Mouse (Mus musculus): Measurements from ENCODE around the gene Scmh1. TPM values are rescaled to one million over a fixed set of nuclear protein-coding genes. Genes with fewer than 3 reads are reported as not detected.

The Scmh1 gene
- polyA plus RNA-seq, 1 experiment from 2014 or later: 9.0 TPM

DNA sequence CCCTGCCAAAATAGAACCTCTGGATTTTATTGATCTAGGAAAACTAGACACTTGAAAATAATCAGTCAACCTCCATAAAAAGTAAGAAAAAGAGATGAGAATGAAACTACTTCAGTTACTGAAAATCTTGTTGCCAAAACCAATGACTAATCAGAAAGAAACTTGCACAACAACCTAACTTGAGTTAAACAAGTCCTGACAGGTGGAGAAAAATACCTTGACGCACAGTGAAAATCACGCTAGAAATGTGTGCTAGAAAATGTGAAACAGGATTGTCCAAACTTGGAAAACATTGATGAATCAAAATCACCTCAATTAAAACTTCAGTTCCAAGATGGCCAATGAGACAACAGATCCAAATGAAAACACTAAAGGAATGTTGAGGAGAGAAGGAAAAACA is 67.9 kb downstream of the Scmh1 start:
- Histone ChIP-seq H3K4me1 (ENCODE audit: insufficient read depth) (no peaks in the 10 kb centered on the region), H3K36me3 (replicated peaks; ENCODE audit: insufficient read depth, low read length) (peaks cover 16% of the 10 kb centered on the region), H3K4me2 (ENCODE audit: low read depth, low read length) (no peak overlapping the region), H3K9ac (replicated peaks) (no peak overlapping the region), H3K4me3 (ENCODE audit: low read depth, low read length) (no peak overlapping the region), H3K27me3 (ENCODE audit: insufficient read depth, low read length) (no peaks in the 10 kb centered on the region), H3K9me3 (ENCODE audit: low read length) (no peaks in the 10 kb centered on the region), H3K27ac (ENCODE audit: low read depth) (no peak overlapping the region)
- TF ChIP-seq CTCF (IDR thresholded peaks at IDR 0.05; ENCODE audit: low read depth): no peak
- TF ChIP-seq EP300 (IDR thresholded peaks at IDR 0.05; ENCODE audit: low read depth): no peak
- DNase-seq (no peak), ATAC-seq (no peak)
- 94% methylated on average over 2 of the region's 2 CpGs for WGBS (ENCODE audit: insufficient replicate concordance)

DNA sequence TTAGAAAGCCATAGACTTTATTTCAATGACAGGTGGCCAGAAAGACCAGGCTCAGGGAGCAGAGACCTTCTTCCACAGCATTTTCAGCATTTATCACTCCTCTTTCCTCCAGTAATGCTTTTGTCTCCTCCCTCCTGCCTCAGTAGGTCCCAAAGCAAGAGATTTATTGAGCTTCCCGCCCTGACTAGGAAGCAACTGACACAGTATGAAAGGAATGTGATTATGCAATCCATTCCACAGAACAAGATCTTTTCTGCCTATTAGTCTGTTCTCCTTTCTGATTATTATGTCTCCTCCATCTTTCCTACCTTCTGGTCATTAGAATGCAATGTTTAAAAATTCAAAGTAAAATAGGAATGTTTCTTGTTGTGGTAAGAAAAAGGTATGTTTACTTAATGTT is 82.6 kb downstream of the Scmh1 start:
- DNase-seq: no peak
- Histone ChIP-seq H3K9ac (replicated peaks) (no peak overlapping the region), H3K36me3 (replicated peaks; ENCODE audit: insufficient read depth, low read length) (peaks cover 19% of the 10 kb centered on the region), H3K4me2 (ENCODE audit: low read depth, low read length) (no peak overlapping the region), H3K9me3 (ENCODE audit: low read length) (no peaks in the 10 kb centered on the region), H3K4me1 (ENCODE audit: insufficient read depth) (no peaks in the 10 kb centered on the region), H3K27me3 (ENCODE audit: insufficient read depth, low read length) (no peaks in the 10 kb centered on the region), H3K27ac (ENCODE audit: low read depth) (no peak overlapping the region), H3K4me3 (ENCODE audit: low read depth, low read length) (no peak overlapping the region)
- WGBS (ENCODE audit: insufficient replicate concordance): 52% methylated on average over 1 of the region's 1 CpGs
- no peak for ATAC-seq
- TF ChIP-seq EP300 (IDR thresholded peaks at IDR 0.05; ENCODE audit: low read depth) (no peak), CTCF (IDR thresholded peaks at IDR 0.05; ENCODE audit: low read depth) (no peak)

- Histone ChIP-seq H3K9me3 (ENCODE audit: low read length) (peaks cover 3% of the 10 kb centered on the region; the same call in 1 of the 2 replicates), H3K27me3 (ENCODE audit: insufficient read depth, low read length) (no peaks in the 10 kb centered on the region), H3K36me3 (replicated peaks; ENCODE audit: insufficient read depth, low read length) (peaks cover 40% of the 10 kb centered on the region), H3K27ac (ENCODE audit: low read depth) (no peak overlapping the region), H3K4me1 (ENCODE audit: insufficient read depth) (no peaks in the 10 kb centered on the region), H3K9ac (replicated peaks) (no peak overlapping the region), H3K4me3 (ENCODE audit: low read depth, low read length) (no peak overlapping the region), H3K4me2 (ENCODE audit: low read depth, low read length) (no peak overlapping the region)
- DNase-seq (no peak), ATAC-seq (no peak)
- WGBS (ENCODE audit: insufficient replicate concordance): 86% methylated on average over 1 of the region's 1 CpGs
- TF ChIP-seq EP300 (IDR thresholded peaks at IDR 0.05; ENCODE audit: low read depth) (no peak), CTCF (IDR thresholded peaks at IDR 0.05; ENCODE audit: low read depth) (no peak)
These were observed 101.9 kb downstream of the Scmh1 start for GRCm38 (mm10) chr4:120506955-120507354.

GRCm38 (mm10) chr4:120511203-120511602 is 106.1 kb downstream of the Scmh1 start:
- peaks cover 44% of the 10 kb centered on the region for H3K36me3 ChIP-seq (replicated peaks; ENCODE audit: insufficient read depth, low read length)
- H3K9ac ChIP-seq (replicated peaks): no peak overlapping the region
- H3K4me3 ChIP-seq (ENCODE audit: low read depth, low read length): no peak overlapping the region
- H3K27me3 ChIP-seq (ENCODE audit: insufficient read depth, low read length): no peaks in the 10 kb centered on the region
- H3K27ac ChIP-seq (ENCODE audit: low read depth): no peak overlapping the region
- H3K9me3 ChIP-seq (ENCODE audit: low read length): peaks cover 3% of the 10 kb centered on the region; the same call in 1 of the 2 replicates
- ATAC-seq (no peak), DNase-seq (no peak)
- 81% methylated on average over 4 of the region's 4 CpGs for WGBS (ENCODE audit: insufficient replicate concordance)
- TF ChIP-seq EP300 (IDR thresholded peaks at IDR 0.05; ENCODE audit: low read depth) (no peak), CTCF (IDR thresholded peaks at IDR 0.05; ENCODE audit: low read depth) (no peak)
- no peaks in the 10 kb centered on the region for H3K4me1 ChIP-seq (ENCODE audit: insufficient read depth)
- no peak overlapping the region for H3K4me2 ChIP-seq (ENCODE audit: low read depth, low read length)

- no peaks in the 10 kb centered on the region for H3K9me3 ChIP-seq (ENCODE audit: low read length)
- H3K9ac ChIP-seq (replicated peaks): no peak overlapping the region
- ATAC-seq (no peak), DNase-seq (no peak)
- H3K36me3 ChIP-seq (replicated peaks; ENCODE audit: insufficient read depth, low read length): peaks cover 32% of the 10 kb centered on the region
- no peak overlapping the region for H3K4me2 ChIP-seq (ENCODE audit: low read depth, low read length)
- H3K27ac ChIP-seq (ENCODE audit: low read depth): no peak overlapping the region
- WGBS (ENCODE audit: insufficient replicate concordance): 85% methylated on average over 2 of the region's 2 CpGs
- no peaks in the 10 kb centered on the region for H3K27me3 ChIP-seq (ENCODE audit: insufficient read depth, low read length)
- H3K4me3 ChIP-seq (ENCODE audit: low read depth, low read length): no peak overlapping the region
- TF ChIP-seq EP300 (IDR thresholded peaks at IDR 0.05; ENCODE audit: low read depth) (no peak), CTCF (IDR thresholded peaks at IDR 0.05; ENCODE audit: low read depth) (no peak)
- H3K4me1 ChIP-seq (ENCODE audit: insufficient read depth): no peaks in the 10 kb centered on the region
These were observed 109.3 kb downstream of the Scmh1 start for GRCm38 (mm10) chr4:120514366-120514765.

GRCm38 (mm10) chr4:120516491-120516890 is 111.4 kb downstream of the Scmh1 start:
- DNase-seq: no peak

DNA sequence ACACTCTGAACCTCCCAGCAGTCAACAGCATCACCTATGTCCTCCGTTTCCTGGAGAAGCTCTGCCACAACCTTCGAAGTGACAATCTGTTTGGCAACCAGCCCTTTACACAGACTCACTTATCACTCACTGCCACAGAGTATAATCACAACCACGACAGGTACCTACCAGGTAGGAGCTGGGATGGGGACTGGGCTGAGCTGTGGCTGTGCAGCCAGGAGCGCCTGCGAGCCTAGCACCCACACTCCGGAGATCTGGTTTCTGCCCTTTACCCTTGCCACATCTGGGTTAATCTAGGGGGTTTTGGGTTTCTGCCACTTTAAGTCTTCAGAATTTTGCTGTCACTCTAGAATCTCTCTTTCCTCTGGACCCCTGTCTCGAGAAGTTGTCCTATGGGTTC is 111.8 kb downstream of the Scmh1 start:
- TF ChIP-seq EP300 (IDR thresholded peaks at IDR 0.05; ENCODE audit: low read depth) (no peak), CTCF (IDR thresholded peaks at IDR 0.05; ENCODE audit: low read depth) (no peak)
- WGBS (ENCODE audit: insufficient replicate concordance): 81% methylated on average over 7 of the region's 7 CpGs
- no peak overlapping the region for H3K27ac ChIP-seq (ENCODE audit: low read depth)
- H3K4me1 ChIP-seq (ENCODE audit: insufficient read depth): no peaks in the 10 kb centered on the region
- no peaks in the 10 kb centered on the region for H3K9me3 ChIP-seq (ENCODE audit: low read length)
- H3K27me3 ChIP-seq (ENCODE audit: insufficient read depth, low read length): no peaks in the 10 kb centered on the region
- no peak overlapping the region for H3K4me2 ChIP-seq (ENCODE audit: low read depth, low read length)
- H3K9ac ChIP-seq (replicated peaks): no peak overlapping the region
- no peak overlapping the region for H3K4me3 ChIP-seq (ENCODE audit: low read depth, low read length)
- DNase-seq (no peak), ATAC-seq (no peak; the same call in 1 of the 2 replicates)
- H3K36me3 ChIP-seq (replicated peaks; ENCODE audit: insufficient read depth, low read length): peaks cover 31% of the 10 kb centered on the region

More at GRCm38 (mm10) chr4:120516491-120516890, 111.4 kb downstream of the Scmh1 start:
- Histone ChIP-seq H3K36me3 (replicated peaks; ENCODE audit: insufficient read depth, low read length) (peaks cover 29% of the 10 kb centered on the region), H3K4me1 (ENCODE audit: insufficient read depth) (no peaks in the 10 kb centered on the region), H3K4me2 (ENCODE audit: low read depth, low read length) (no peak overlapping the region), H3K9me3 (ENCODE audit: low read length) (no peaks in the 10 kb centered on the region), H3K27ac (ENCODE audit: low read depth) (no peak overlapping the region), H3K4me3 (ENCODE audit: low read depth, low read length) (no peak overlapping the region), H3K9ac (replicated peaks) (no peak overlapping the region), H3K27me3 (ENCODE audit: insufficient read depth, low read length) (no peaks in the 10 kb centered on the region)
- WGBS (ENCODE audit: insufficient replicate concordance): 86% methylated on average over 7 of the region's 7 CpGs
- no peak for TF ChIP-seq EP300 (IDR thresholded peaks at IDR 0.05; ENCODE audit: low read depth)
- no peak for TF ChIP-seq CTCF (IDR thresholded peaks at IDR 0.05; ENCODE audit: low read depth)
- ATAC-seq: peak; percentile 97

All from liver, postnatal 0 days (tissue).